Mouse (Mus musculus) embryonic facial prominence, embryonic 15.5 days (tissue): ENCODE data around the gene Amdhd2. TPM values are rescaled to one million over a fixed set of nuclear protein-coding genes. Genes with fewer than 3 reads are reported as not detected.

Source experiments
- ATAC-seq: fragments of 200-750 bp; cut with Nextera tagmentation; 2 replicates; pipeline ENCODE4 v1.8.0; 2017; ENCODE audit warnings: low read depth, moderate TSS enrichment; ENCODE audit not compliant: insufficient number of reproducible peaks, low FRiP score, low TSS enrichment
- H3K27ac ChIP-seq: fragments of 300-500 bp; sonication (generic); replicated peaks from 2 replicates; pipeline ENCODE4 v1.5.1; 2015; ENCODE audit warnings: mild to moderate bottlenecking, inconsistent platforms
- H3K27me3 ChIP-seq: fragments of 300-500 bp; sonication (generic); 2 replicates; pipeline ENCODE4 v1.6.1; 2015; ENCODE audit warnings: inconsistent platforms
- H3K36me3 ChIP-seq: fragments of 300-500 bp; sonication (generic); 2 replicates; pipeline ENCODE4 v1.6.1; 2015; ENCODE audit warnings: mild to moderate bottlenecking, inconsistent platforms
- H3K4me1 ChIP-seq: fragments of 300-500 bp; sonication (generic); 2 replicates; pipeline ENCODE4 v1.6.1; 2015; ENCODE audit warnings: inconsistent platforms
- H3K4me2 ChIP-seq: fragments of 300-500 bp; sonication (generic); replicated peaks from 2 replicates; pipeline ENCODE4 v1.6.1; 2015; ENCODE audit warnings: mild to moderate bottlenecking, inconsistent platforms
- H3K4me3 ChIP-seq: fragments of 300-500 bp; sonication (generic); replicated peaks from 2 replicates; pipeline ENCODE4 v1.5.1; 2015; ENCODE audit warnings: mild to moderate bottlenecking, inconsistent platforms
- H3K9ac ChIP-seq: fragments of 300-500 bp; sonication (generic); 2 replicates; pipeline ENCODE4 v1.6.1; 2015; ENCODE audit warnings: inconsistent platforms
- H3K9me3 ChIP-seq: fragments of 300-500 bp; sonication (generic); replicated peaks from 2 replicates; pipeline ENCODE4 v1.6.1; 2016; ENCODE audit warnings: inconsistent platforms
- WGBS: fragments of 180-500 bp; shearing (Covaris S2); methylation state at CpG from one replicate; pipeline ENCODE4 v1.1.7; 2015; 5-methylcytosine and 5-hydroxymethylcytosine counted together
- polyA plus RNA-seq: library from polyadenylated mRNA; unstranded; fragments of >200 nt; fragmentation: Nextera tagmentation; extraction: Ambion mirVana; gene quantifications from 2 replicates; pipeline ENCODE4 v1.2.1, GENCODE M21; 2015

The Amdhd2 gene
- polyA plus RNA-seq, 1 experiment from 2014 or later = 37.5 TPM

- Histone ChIP-seq H3K36me3 (no peaks in the 10 kb centered on the region), H3K4me1 (peaks cover 13% of the 10 kb centered on the region; the same call in 1 of the 2 replicates), H3K4me2 (no peak overlapping the region), H3K27ac (no peak overlapping the region), H3K9me3 (no peaks in the 10 kb centered on the region), H3K4me3 (no peak overlapping the region), H3K27me3 (no peaks in the 10 kb centered on the region), H3K9ac (no peak overlapping the region)
- ATAC-seq = no peak
- WGBS = 63% methylated on average over 2 of the region's 2 CpGs
Measured at GRCm38 (mm10) chr17:24195349-24195748, 31.8 kb upstream of the Amdhd2 start.

- Histone ChIP-seq H3K36me3 (0 out of 2 replicates have a peak, but pooled peaks cover 6% of the 10 kb centered on the region), H3K27me3 (no peaks in the 10 kb centered on the region), H3K4me2 (no peak overlapping the region), H3K4me3 (no peak overlapping the region), H3K9ac (no peak overlapping the region), H3K27ac (no peak overlapping the region), H3K4me1 (0 out of 2 replicates have a peak, but pooled peaks cover 3% of the 10 kb centered on the region), H3K9me3 (no peaks in the 10 kb centered on the region)
- no peak for ATAC-seq
- 67% methylated on average over 5 of the region's 5 CpGs for WGBS
Measured at GRCm38 (mm10) chr17:24193769-24194168, 30.2 kb upstream of the Amdhd2 start.

GRCm38 (mm10) chr17:24193268-24193667 is 29.7 kb upstream of the Amdhd2 start:
- H3K9me3 ChIP-seq = no peaks in the 10 kb centered on the region

GRCm38 (mm10) chr17:24192848-24193247 is 29.3 kb upstream of the Amdhd2 start:
- H3K4me1 ChIP-seq = 0 out of 2 replicates have a peak, but pooled peaks cover 3% of the 10 kb centered on the region
- no peak for ATAC-seq

More at GRCm38 (mm10) chr17:24193268-24193667, 29.7 kb upstream of the Amdhd2 start:
- no peak for ATAC-seq
- WGBS = 83% methylated on average over 8 of the region's 8 CpGs
- Histone ChIP-seq H3K4me3 (no peak overlapping the region), H3K4me2 (no peak overlapping the region), H3K36me3 (0 out of 2 replicates have a peak, but pooled peaks cover 11% of the 10 kb centered on the region), H3K9ac (no peak overlapping the region), H3K27ac (no peak overlapping the region), H3K27me3 (no peaks in the 10 kb centered on the region), H3K4me1 (0 out of 2 replicates have a peak, but pooled peaks cover 3% of the 10 kb centered on the region)

GRCm38 (mm10) chr17:24191481-24191880 is 27.9 kb upstream of the Amdhd2 start:
- no peaks in the 10 kb centered on the region for H3K9me3 ChIP-seq
- H3K9ac ChIP-seq = no peak overlapping the region
- ATAC-seq = no peak
- no peak overlapping the region for H3K27ac ChIP-seq
- H3K4me2 ChIP-seq = no peak overlapping the region
- no peaks in the 10 kb centered on the region for H3K27me3 ChIP-seq
- no peak overlapping the region for H3K4me3 ChIP-seq
- H3K4me1 ChIP-seq = 0 out of 2 replicates have a peak, but pooled peaks cover 3% of the 10 kb centered on the region
- 63% methylated on average over 4 of the region's 4 CpGs for WGBS
- 0 out of 2 replicates have a peak, but pooled peaks cover 11% of the 10 kb centered on the region for H3K36me3 ChIP-seq

More at GRCm38 (mm10) chr17:24192848-24193247, 29.3 kb upstream of the Amdhd2 start:
- H3K27me3 ChIP-seq = no peaks in the 10 kb centered on the region
- H3K36me3 ChIP-seq = 0 out of 2 replicates have a peak, but pooled peaks cover 11% of the 10 kb centered on the region
- H3K9ac ChIP-seq = no peak overlapping the region
- H3K4me3 ChIP-seq = no peak overlapping the region
- H3K4me2 ChIP-seq = no peak overlapping the region
- 75% methylated on average over 8 of the region's 8 CpGs for WGBS
- H3K9me3 ChIP-seq = no peaks in the 10 kb centered on the region
- H3K27ac ChIP-seq = no peak overlapping the region

- no peak for ATAC-seq
- no peak overlapping the region for H3K27ac ChIP-seq
- H3K4me3 ChIP-seq = no peak overlapping the region
- no peak overlapping the region for H3K4me2 ChIP-seq
- peaks cover 13% of the 10 kb centered on the region; the same call in 1 of the 2 replicates for H3K36me3 ChIP-seq
- H3K27me3 ChIP-seq = no peaks in the 10 kb centered on the region
- H3K9me3 ChIP-seq = no peaks in the 10 kb centered on the region
- no peak overlapping the region for H3K9ac ChIP-seq
- 0 out of 2 replicates have a peak, but pooled peaks cover 3% of the 10 kb centered on the region for H3K4me1 ChIP-seq
- 86% methylated on average over 2 of the region's 2 CpGs for WGBS
Measured at GRCm38 (mm10) chr17:24190934-24191333, 27.4 kb upstream of the Amdhd2 start.

GRCm38 (mm10) chr17:24174259-24174658 is 10.7 kb upstream of the Amdhd2 start:
- Histone ChIP-seq H3K9me3 (no peaks in the 10 kb centered on the region), H3K36me3 (0 out of 2 replicates have a peak, but pooled peaks cover 1% of the 10 kb centered on the region), H3K4me3 (no peak overlapping the region), H3K27ac (no peak overlapping the region), H3K9ac (no peak overlapping the region), H3K27me3 (no peaks in the 10 kb centered on the region), H3K4me1 (peaks cover 7% of the 10 kb centered on the region), H3K4me2 (no peak overlapping the region)
- 73% methylated on average over 3 of the region's 3 CpGs for WGBS
- no peak for ATAC-seq

GRCm38 (mm10) chr17:24173423-24173822 is 9.9 kb upstream of the Amdhd2 start:
- Histone ChIP-seq H3K36me3 (no peaks in the 10 kb centered on the region), H3K27me3 (no peaks in the 10 kb centered on the region), H3K4me3 (no peak overlapping the region), H3K4me2 (no peak overlapping the region), H3K9ac (no peak overlapping the region), H3K9me3 (no peaks in the 10 kb centered on the region), H3K4me1 (peaks cover 7% of the 10 kb centered on the region), H3K27ac (no peak overlapping the region)
- no peak for ATAC-seq
- 0% methylated on average over 3 of the region's 3 CpGs for WGBS

GRCm38 (mm10) chr17:24171738-24172137 is 8.2 kb upstream of the Amdhd2 start:
- no peak overlapping the region for H3K4me3 ChIP-seq
- 83% methylated on average over 4 of the region's 4 CpGs for WGBS
- ATAC-seq = no peak
- H3K4me1 ChIP-seq = peaks cover 20% of the 10 kb centered on the region
- H3K9ac ChIP-seq = no peak overlapping the region
- no peak overlapping the region for H3K4me2 ChIP-seq
- no peaks in the 10 kb centered on the region for H3K9me3 ChIP-seq
- H3K36me3 ChIP-seq = peaks cover 3% of the 10 kb centered on the region; the same call in 1 of the 2 replicates
- no peak overlapping the region for H3K27ac ChIP-seq
- no peaks in the 10 kb centered on the region for H3K27me3 ChIP-seq

- Histone ChIP-seq H3K4me2 (no peak overlapping the region), H3K4me1 (peaks cover 20% of the 10 kb centered on the region), H3K9ac (no peak overlapping the region), H3K27me3 (no peaks in the 10 kb centered on the region), H3K4me3 (no peak overlapping the region), H3K9me3 (no peaks in the 10 kb centered on the region), H3K36me3 (peaks cover 7% of the 10 kb centered on the region), H3K27ac (no peak overlapping the region)
- 78% methylated on average over 5 of the region's 5 CpGs for WGBS
- no peak for ATAC-seq
Measured at GRCm38 (mm10) chr17:24170729-24171128, 7.2 kb upstream of the Amdhd2 start.

- peaks cover 21% of the 10 kb centered on the region for H3K4me1 ChIP-seq
- peak overlapping the region; percentile 67 for H3K4me3 ChIP-seq
- 45% methylated on average over 3 of the region's 3 CpGs for WGBS
- peak overlapping the region; percentile 99; the same call in 1 of the 2 replicates for H3K27ac ChIP-seq
- H3K9ac ChIP-seq = peak overlapping the region; percentile 94
- no peaks in the 10 kb centered on the region for H3K9me3 ChIP-seq
- H3K27me3 ChIP-seq = no peaks in the 10 kb centered on the region
- ATAC-seq = no peak
- H3K4me2 ChIP-seq = peak overlapping the region; percentile 81
- H3K36me3 ChIP-seq = peaks cover 13% of the 10 kb centered on the region
Measured at GRCm38 (mm10) chr17:24170125-24170524, 6.6 kb upstream of the Amdhd2 start.
